Mouse (Mus musculus) thymus, adult 2 months (tissue): ENCODE results near the gene Gm10521. TPM values are rescaled to one million over a fixed set of nuclear protein-coding genes. Genes with fewer than 3 reads are reported as not detected.

Experiments used
- DNase-seq: peaks from one replicate; pipeline ENCODE4 v3.0.0; 2021
- H3K27ac ChIP-seq: fragments of 200-500 bp; 2 replicates; pipeline ENCODE4 v1.5.1; 2012; ENCODE audit warnings: low read length, control low read depth; ENCODE audit not compliant: control insufficient read depth, insufficient read depth
- H3K27me3 ChIP-seq: fragments of 200-500 bp; 2 replicates; pipeline ENCODE4 v1.6.1; 2012; ENCODE audit warnings: mild to moderate bottlenecking, low read length, moderate library complexity, mixed read lengths; ENCODE audit not compliant: control insufficient read depth, insufficient read depth
- H3K36me3 ChIP-seq: fragments of 200-500 bp; 2 replicates; pipeline ENCODE4 v1.6.1; 2012; ENCODE audit warnings: mild to moderate bottlenecking, low read length, moderate library complexity; ENCODE audit not compliant: control insufficient read depth, insufficient read depth
- H3K4me1 ChIP-seq: fragments of 200-500 bp; replicated peaks from 2 replicates; pipeline ENCODE4 v1.6.1; 2012; ENCODE audit warnings: low read length; ENCODE audit not compliant: control insufficient read depth, insufficient read depth
- H3K4me3 ChIP-seq: fragments of 200-500 bp; 2 replicates; pipeline ENCODE4 v1.5.1; 2012; ENCODE audit warnings: mild to moderate bottlenecking, low read length, control low read depth, moderate library complexity; ENCODE audit not compliant: control insufficient read depth, insufficient read depth
- CTCF ChIP-seq: fragments of 200-500 bp; IDR thresholded peaks from 2 replicates; pipeline ENCODE4 v1.5.1; 2012; ENCODE audit warnings: mild to moderate bottlenecking, control low read depth, low read length, moderate library complexity, borderline replicate concordance; ENCODE audit not compliant: control insufficient read depth, poor library complexity, insufficient read depth; ENCODE audit errors: extremely low read depth
- POLR2A ChIP-seq: fragments of 200-500 bp; IDR thresholded peaks from 2 replicates; pipeline ENCODE4 v1.6.1; 2012; ENCODE audit warnings: mild to moderate bottlenecking, low read length, control low read depth, moderate library complexity; ENCODE audit not compliant: control insufficient read depth, poor library complexity, insufficient read depth; ENCODE audit errors: extremely low read depth
- WGBS: fragments of 180-500 bp; shearing (Covaris S2); methylation state at CpG from one replicate; pipeline ENCODE4 v1.1.7; 2018; 5-methylcytosine and 5-hydroxymethylcytosine counted together
- polyA plus RNA-seq: library from polyadenylated mRNA; depleted of rRNA; stranded (reverse); fragments of >200 nt; gene quantifications from 2 replicates; pipeline ENCODE4 v1.2.3, GENCODE M21; 2012; rRNA removed

Gm10521 gene
- polyA plus RNA-seq, 1 experiment, result 9.5 TPM

GRCm38 (mm10) chr1:171940626-171941025 lies 45.2 kb downstream of the Gm10521 start:
- no peaks in the 10 kb centered on the region for H3K27me3 ChIP-seq
- H3K36me3 ChIP-seq, result peaks cover 51% of the 10 kb centered on the region
- no peak overlapping the region for H3K27ac ChIP-seq
- TF ChIP-seq POLR2A (no peak), CTCF (no peak)
- DNase-seq, result no peak
- WGBS, result 92% methylated on average over 6 of the region's 6 CpGs
- H3K4me3 ChIP-seq, result no peak overlapping the region
- H3K4me1 ChIP-seq, result peaks cover 39% of the 10 kb centered on the region

GRCm38 (mm10) chr1:171946447-171946995 lies 51.1 kb downstream of the Gm10521 start:
- 97% methylated on average over 6 of the region's 6 CpGs for WGBS
- peaks cover 8% of the 10 kb centered on the region for H3K4me1 ChIP-seq
- TF ChIP-seq POLR2A (no peak), CTCF (no peak)
- no peak overlapping the region for H3K27ac ChIP-seq
- H3K27me3 ChIP-seq, result no peaks in the 10 kb centered on the region
- no peak overlapping the region for H3K4me3 ChIP-seq
- no peak for DNase-seq
- H3K36me3 ChIP-seq, result peaks cover 34% of the 10 kb centered on the region

Other genes starting within 250 kb of the Gm10521 start
- 4.5 and 6.0 TPM in 2 replicates for gene Slamf7, start 242.6 kb upstream of the Gm10521 start, polyA plus RNA-seq
- gene Cd48, start 213.7 kb upstream of the Gm10521 start, polyA plus RNA-seq, result 41.9 and 63.2 TPM in 2 replicates
- gene Slamf1, start 128.5 kb upstream of the Gm10521 start, polyA plus RNA-seq, result 20.4 and 20.5 TPM in 2 replicates
- 22.3 and 27.8 TPM in 2 replicates for gene Cd84, start 56.0 kb upstream of the Gm10521 start, polyA plus RNA-seq
- gene Slamf6, start 21.9 kb downstream of the Gm10521 start, polyA plus RNA-seq, result 46.6 and 52.0 TPM in 2 replicates
- gene Vangl2, start 132.8 kb downstream of the Gm10521 start, polyA plus RNA-seq, result 20.5 and 27.3 TPM in 2 replicates
- gene Nhlh1, start 161.9 kb downstream of the Gm10521 start, polyA plus RNA-seq, result 0.14 and 0.18 TPM in 2 replicates
- 53.9 and 58.9 TPM in 2 replicates for gene Copa, start 186.9 kb downstream of the Gm10521 start, polyA plus RNA-seq
- 130 and 133 TPM in 2 replicates for gene Ncstn, start 187.1 kb downstream of the Gm10521 start, polyA plus RNA-seq
- 68.5 and 76.9 TPM in 2 replicates for gene Pex19, start 231.1 kb downstream of the Gm10521 start, polyA plus RNA-seq